Mouse (Mus musculus) lung, postnatal 36 days (tissue): ENCODE results near the gene Odf3l2.

ENCODE experiments used
- DNase-seq: peaks from one replicate; pipeline ENCODE4 v3.0.0; 2022; ENCODE audit warnings: mixed read lengths

Odf3l2 gene

GRCm38 (mm10) chr10:79645711-79646110, at the start of gene Odf3l2:
TSS of gene Odf3l2 (minus strand) at chr10:79645738.
- no peak for DNase-seq

- no peak for DNase-seq
Observed at GRCm38 (mm10) chr10:79694379-79694655, 48.8 kb upstream of the Odf3l2 start.

- no peak for DNase-seq
Observed at GRCm38 (mm10) chr10:79693580-79694378, 48.2 kb upstream of the Odf3l2 start.

- no peak for DNase-seq
Observed at GRCm38 (mm10) chr10:79691986-79692548, 46.5 kb upstream of the Odf3l2 start.

GRCm38 (mm10) chr10:79689178-79689577, 43.6 kb upstream of the Odf3l2 start:
- DNase-seq = no peak

GRCm38 (mm10) chr10:79688720-79689119, 43.2 kb upstream of the Odf3l2 start, which contains the start of gene Gzmm:
TSS of gene Gzmm (plus strand) at chr10:79689020.
- no peak for DNase-seq

GRCm38 (mm10) chr10:79687513-79687912, 42.0 kb upstream of the Odf3l2 start:
- DNase-seq = no peak

- DNase-seq = no peak
Observed at GRCm38 (mm10) chr10:79686691-79687090, 41.2 kb upstream of the Odf3l2 start.

- DNase-seq = no peak
Observed at GRCm38 (mm10) chr10:79686219-79686618, 40.7 kb upstream of the Odf3l2 start.

- no peak for DNase-seq
Observed at GRCm38 (mm10) chr10:79684770-79685600, 39.4 kb upstream of the Odf3l2 start.

GRCm38 (mm10) chr10:79683726-79684640, 38.4 kb upstream of the Odf3l2 start:
- DNase-seq = no peak

GRCm38 (mm10) chr10:79682916-79683582, 37.5 kb upstream of the Odf3l2 start:
- peak; percentile 70 for DNase-seq

- no peak for DNase-seq
Observed at GRCm38 (mm10) chr10:79682551-79682915, 37.0 kb upstream of the Odf3l2 start.

GRCm38 (mm10) chr10:79681591-79682245, 36.2 kb upstream of the Odf3l2 start, which contains the start of gene Cdc34:
TSS of gene Cdc34 (plus strand) at chr10:79682195.
- peak; percentile 99 for DNase-seq

GRCm38 (mm10) chr10:79680606-79681495, 35.3 kb upstream of the Odf3l2 start:
- peak; percentile 14 for DNase-seq

- DNase-seq = no peak
Observed at GRCm38 (mm10) chr10:79675346-79676035, 30.0 kb upstream of the Odf3l2 start.

GRCm38 (mm10) chr10:79673054-79673453, 27.5 kb upstream of the Odf3l2 start:
- DNase-seq = no peak

- DNase-seq = no peak
Observed at GRCm38 (mm10) chr10:79672088-79672455, 26.5 kb upstream of the Odf3l2 start.

- DNase-seq = no peak
Observed at GRCm38 (mm10) chr10:79671396-79672087, 26.0 kb upstream of the Odf3l2 start.
